Mouse (Mus musculus) lung, postnatal 10 days (tissue): Measurements from ENCODE around the gene Tmem123.

Source experiments
- DNase-seq: peaks from one replicate; pipeline ENCODE4 v3.0.0; 2021

Tmem123 gene

DNA sequence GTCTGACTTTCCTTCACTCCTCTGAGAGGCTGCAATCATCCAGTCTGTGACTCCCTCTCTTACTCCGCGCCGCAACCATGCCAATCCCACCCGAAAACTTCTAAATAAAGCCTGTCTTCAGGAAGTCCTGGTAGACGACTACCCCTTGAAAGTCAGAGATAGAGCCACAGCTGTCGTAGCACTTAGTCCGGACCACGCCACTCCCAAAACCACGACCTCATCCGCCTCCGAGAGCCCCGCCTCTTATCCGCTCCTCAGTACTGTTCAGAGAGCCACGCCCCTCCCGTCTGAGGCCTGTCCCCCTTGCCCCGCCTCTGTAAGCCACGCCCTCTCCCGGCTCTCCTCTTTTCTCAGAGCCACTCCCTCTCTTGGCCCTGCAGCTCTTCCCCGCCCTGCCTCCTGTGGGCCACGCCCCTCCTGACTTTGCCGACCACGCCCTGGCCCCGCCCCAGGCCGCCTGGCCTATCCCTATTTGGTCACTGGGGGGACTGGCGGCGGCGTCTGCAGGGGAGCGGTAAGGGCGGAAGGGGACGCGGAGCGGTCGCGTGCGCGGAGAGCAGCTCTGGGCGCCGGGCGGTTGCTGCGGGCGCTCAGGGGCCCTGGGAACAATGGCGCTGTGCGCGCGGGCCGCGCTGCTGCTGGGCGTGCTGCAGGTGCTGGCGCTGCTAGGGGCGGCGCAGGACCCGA, at the start of gene Tmem123:
TSS of gene Tmem123 (plus strand) at position 428 of the 687 bp plus-strand sequence.
- peak; percentile 100 for DNase-seq

DNA sequence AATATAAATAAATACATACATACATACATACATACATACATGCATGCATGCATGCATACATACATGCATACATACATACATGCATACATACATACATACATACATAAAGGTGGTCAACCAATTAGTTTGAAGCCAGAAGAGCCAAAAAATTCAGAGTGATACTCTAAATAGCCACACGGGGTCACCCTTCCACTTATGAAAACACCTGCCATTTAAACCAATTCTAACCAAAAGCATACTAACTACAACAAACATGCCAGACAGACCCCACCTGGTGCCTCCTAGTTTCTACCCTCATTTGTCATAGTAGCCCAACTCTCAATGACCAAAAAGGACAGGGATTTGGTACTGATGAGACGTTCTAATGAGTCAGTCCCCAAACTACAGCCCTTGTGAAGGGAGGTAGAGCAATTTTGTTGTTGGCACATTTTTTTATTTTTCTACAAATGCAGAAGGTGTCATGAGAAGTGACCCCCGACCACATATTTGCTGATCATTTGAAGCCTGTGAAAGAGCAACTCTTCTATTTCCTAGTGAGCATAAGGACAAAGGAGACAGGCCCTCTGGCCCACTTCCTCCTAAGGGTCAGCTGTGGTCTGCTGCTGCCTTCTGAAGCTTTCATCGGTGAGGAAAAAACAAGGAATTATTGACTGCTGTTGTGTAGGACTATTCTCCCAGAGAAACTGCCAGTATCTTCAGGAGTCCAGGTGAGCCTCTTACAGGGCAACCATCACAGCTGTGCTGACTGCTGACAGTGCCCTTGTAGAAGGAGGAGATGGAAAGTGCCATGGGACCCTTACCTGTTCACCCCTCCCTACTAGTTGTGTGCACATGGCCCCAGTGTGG, 49.6 kb upstream of the Tmem123 start:
- peak; percentile 55 for DNase-seq

DNA sequence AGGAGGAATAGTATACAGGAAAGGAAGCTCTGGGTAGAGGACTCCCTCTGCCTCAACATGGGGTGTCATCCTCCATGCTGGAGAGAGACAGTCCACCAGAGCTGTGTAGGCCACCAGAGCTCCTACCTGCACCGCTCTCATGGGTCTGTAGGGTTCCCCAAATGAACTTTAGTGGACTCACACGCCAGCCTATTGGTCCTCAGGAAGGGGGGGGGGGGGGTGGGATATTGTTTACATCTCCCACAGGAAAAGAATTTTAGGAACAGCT, 49.0 kb upstream of the Tmem123 start:
- DNase-seq: no peak

DNA sequence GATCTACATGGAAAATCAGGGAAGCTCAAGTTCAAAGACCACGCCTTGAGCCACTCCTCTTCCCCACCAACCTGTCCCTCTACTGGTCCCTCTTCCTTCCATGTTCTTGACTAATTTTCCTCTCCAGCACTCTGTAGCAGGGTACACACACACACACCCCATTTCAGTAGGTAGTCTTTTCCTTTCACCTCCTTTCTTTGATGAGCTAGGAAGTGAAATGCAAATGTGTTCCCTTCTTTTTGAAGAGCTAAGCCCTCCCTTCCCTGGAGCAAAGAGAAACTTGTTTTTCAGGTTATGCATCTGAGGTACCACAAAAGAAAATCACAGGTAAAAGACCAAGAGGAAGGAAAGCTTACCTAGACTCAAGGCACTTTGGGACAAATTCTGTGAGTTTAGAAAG, 42.3 kb upstream of the Tmem123 start:
- DNase-seq: no peak

DNA sequence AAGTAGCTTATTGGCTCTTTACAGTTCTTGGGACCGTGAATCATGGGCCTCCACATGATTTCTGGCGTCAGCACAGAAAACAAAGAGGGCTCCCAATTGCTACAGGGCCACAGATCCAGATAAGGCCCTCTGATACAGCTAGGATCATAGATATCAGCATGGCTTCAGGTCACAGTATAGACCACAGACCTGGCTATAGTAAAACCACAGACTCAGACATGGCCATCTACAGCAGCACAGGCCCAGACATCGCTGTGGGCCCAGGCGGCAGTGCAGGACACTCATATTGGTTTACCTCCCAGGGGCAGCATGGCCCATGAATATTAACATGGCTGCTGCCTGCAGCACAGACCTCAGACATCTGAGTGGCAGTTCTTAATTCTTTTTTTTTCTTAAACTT, 34.8 kb upstream of the Tmem123 start:
- no peak for DNase-seq

DNA sequence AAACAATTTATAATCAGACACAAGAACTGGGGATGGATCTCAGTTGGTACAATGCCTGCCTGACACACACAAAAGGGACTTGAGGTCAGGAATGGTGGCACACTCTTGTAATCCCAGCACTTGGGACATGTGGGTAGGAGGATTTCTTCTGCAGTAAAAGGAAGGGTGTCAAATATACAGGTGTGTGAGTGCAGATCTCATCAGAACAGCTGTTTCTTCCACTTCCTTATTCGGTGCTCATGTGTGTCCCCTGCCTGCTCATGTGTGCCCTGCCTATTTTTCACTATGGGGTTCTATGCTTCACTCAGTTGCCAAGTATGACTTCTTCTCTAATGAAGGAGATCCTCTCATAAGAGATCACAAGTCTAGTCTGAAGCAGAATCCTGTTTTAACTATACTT, 21.1 kb upstream of the Tmem123 start:
- DNase-seq: no peak

DNA sequence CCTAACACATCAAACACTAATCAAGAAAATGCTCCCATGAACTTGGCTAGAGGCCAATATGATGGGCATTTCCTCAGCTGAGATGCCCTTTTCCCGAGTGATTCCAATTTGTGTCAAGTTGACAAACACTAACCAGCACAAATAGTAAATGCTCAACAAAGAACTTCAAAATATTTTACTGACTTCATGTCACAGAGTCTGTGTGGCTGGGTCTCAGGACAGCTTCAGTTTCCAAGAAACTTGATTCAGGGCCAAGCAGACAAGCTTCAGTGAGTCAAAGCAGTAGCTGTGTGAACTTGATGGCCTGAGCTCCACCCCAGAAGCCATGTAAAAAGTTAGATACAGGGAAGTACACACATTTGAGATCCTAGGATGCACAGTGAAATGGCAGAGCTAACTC, 19.7 kb upstream of the Tmem123 start:
- no peak for DNase-seq

DNA sequence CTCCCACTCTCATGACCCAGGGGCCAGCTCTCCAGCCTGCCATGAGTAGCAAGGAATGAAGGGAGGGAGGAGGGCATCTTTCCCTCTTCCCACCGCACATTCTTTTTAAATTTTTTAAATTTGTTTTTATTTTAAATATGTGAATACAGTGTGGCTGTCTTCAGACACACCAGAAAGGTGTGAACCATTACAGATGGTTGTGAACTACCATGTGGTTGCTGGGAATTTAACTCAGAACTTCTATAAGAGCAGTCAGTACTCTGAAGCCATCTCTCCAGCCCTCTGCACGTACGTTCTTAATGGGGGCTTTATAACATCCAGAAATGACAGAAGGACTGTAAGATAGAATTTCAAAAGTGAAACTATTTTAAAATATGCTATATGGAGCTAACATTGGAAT, 15.0 kb upstream of the Tmem123 start:
- no peak for DNase-seq

DNA sequence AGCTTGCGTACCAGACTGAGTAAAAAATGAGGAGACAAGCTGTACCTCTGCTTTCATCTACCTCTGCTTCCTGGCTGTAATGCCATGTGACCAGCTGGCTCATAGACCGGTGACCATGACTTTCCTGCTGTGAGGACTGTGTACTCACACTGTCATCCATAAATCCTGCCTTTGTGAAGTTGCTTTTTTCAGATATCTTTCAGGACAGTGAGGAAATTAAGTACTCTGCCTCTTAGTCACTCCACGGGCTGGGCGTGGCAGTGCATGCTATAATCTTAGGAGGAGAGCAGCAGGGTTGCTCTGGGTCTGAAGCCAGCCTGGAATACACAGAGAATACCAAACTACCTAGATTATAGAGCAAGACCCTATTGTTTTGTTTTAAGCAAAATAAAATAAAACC, 14.3 kb upstream of the Tmem123 start:
- no peak for DNase-seq

DNA sequence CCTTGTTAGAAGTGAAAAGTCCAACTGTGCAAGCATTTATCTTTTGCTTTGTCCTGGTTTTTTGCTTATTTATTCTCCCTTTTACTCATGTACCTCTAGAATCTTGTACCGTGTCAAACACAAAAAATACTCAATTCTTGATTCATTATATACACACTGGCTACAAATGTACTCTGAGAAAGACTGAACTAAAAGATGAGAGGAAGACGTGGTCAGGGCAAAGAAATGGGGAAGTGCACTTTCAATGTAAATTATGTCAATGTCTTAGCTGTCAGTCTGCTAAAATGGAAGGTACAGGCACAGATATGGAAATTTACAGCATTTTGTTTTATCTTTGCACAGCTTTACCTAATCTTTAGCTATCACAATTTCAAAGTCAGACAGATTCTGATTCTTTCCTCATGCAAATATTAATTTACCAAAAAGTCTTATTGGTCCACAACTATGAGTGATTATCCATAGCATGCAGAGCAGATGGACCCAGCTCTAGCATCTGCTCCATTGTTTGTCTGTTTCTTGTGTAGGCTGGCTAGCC, 7.9 kb upstream of the Tmem123 start:
- DNase-seq: no peak

DNA sequence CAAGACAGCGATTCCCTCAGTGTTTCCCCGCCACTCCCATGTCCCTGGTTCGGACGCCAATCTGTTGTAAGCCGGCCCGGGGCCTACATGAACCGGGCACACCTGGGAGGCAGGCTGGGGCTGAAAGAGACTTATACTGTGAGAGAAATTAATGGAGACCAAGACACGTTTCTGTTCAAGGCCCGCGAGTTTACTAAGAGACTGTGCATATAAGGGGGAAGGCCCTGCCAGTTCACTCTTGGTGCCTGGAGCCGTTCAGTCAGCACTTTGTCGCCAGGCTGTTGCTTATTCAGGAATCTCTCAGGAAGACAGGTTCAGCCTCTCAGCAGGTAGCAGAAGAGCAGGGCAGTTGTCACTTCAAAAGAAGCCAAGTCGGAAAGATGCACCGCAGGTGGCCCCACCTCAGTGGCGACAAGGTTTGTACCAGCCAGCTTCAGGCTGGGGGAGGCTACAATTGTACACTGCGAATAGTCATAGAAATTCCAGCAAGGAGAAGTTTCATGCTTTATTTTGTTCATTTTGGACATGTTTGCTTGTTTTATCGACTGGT, 1.9 kb upstream of the Tmem123 start:
- DNase-seq: no peak

DNA sequence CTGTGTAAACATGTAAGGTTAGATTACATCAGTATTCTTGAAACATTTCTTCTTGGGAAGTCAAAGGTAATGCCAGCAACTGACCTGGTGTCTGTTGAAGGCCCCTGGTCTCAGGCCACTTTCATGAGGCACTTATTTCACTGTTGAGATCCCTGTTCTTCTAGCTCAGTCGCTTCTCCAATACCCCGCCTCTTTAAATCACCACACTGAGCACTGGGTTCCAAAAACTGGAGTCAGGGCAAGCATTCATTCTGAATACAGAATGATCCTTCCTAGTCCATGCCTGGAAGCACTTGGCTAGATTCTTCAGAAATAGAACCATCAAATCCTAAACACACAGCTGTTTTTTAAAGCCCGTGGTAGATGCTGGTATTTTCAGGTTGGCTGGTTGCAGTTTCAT, 1.1 kb upstream of the Tmem123 start:
- no peak for DNase-seq

DNA sequence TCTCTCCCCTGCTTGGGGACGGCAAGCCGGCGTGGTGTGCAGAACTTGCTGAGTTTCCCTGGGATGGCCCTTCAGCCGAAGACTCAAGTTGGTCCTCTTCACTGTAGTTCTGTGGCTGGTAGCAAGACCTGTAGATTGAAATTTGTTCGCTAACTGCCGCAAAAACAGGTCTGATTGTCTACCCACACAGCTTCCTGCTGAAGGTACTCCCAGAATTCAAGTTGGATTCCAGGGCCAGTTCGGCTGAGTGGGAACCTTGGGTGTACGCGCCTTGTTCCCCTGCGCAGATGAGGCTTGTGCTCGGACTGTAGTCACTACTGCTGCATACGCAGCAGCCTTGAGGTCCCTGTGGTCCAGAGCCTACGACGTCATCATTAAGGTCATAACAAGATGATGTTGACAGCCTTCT, 626 bp downstream of the Tmem123 start:
- DNase-seq: peak; percentile 42

DNA sequence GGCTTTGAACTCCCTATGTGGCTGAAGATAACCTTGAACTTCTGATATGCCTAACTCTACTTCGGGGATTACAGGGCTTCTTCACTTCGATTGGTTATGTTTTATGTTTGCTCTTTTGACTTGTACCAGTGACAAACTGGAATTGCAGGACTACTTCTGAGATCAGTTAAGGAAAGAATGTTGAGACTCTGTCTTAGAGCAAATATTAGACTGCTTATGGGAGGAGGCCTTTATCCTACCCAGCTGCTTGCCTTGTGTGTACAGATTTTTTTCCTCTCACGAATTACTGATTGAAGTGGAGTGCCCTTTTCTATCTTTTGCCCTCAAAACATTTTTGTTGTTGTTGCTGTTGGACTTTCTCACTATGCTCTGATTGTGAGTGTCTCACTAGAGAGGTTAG, 1.4 kb downstream of the Tmem123 start:
- DNase-seq: no peak

DNA sequence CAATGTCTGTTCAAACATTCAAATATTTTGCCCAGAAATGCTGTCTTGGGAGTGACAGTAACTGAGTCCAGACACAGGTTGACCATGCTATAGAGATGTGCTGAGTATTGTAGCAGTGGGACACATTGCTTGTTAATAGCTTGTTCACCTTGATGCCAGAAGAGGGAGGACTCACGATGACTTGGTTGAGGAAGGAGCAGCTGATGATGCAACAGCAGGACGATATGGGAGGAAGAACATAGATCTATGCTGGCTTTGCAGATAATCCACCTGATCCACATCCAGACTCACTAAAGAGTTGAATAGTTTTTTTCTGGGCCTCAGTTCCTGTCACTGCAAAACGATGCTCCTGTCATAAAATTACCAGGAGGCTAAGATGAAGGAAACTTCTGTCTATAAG, 2.7 kb downstream of the Tmem123 start:
- no peak for DNase-seq

DNA sequence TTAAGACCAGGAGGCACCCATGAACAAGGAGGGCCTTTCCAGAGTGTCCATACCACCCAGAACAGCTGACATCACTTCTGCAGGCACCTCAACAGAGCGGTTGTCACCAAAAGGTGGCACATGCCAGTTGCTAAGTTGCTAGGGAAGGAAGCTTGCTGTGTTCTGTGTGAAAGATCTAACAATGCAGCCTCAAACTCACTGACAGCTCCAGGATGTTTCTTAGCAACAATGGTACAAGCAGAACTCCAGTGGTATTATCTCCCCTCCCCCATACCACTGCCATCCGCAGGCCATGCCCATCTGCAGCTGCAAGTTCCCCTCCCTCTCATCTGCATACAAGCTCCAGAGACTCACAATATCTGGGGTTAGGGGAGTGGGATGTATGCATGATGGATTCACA, 3.7 kb downstream of the Tmem123 start:
- no peak for DNase-seq

DNA sequence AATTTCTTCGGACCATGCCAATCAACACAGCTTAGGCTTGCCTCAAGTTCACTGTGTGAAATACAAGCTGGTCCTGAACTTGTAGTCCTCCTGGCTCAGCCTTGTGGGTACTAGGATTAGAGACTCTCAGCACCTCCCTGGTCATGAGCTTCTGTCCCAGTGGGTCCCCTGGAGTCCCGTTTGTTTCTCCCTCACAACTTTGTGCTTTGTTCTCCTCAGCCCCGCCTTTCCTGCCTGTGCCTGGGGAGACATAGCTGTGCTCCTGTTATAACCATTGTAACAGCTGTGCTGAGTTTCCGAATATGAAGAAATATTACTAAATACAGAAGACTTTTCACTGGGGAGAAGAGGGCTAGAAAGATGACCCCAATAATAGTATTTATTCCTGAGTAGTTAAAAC, 5.2 kb downstream of the Tmem123 start:
- peak; percentile 37 for DNase-seq

DNA sequence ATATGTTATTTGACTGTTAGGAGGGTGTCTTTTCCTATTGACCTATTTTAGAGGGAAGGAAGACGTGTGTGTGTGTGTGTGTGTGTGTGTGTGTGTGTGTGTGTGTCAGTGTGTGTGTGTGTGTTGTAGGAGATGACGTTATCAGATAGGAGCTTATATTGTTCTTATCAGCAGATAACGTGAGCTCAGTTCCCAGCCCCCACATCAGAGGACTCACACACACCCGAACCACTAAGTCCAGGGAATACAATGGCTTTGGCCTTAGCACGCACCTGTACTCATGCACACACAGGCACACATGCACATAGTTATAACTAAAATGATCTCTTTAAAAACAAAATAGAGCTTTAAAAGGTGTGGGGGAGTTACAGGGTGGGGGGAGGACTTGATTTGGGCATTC, 5.7 kb downstream of the Tmem123 start:
- no peak for DNase-seq

DNA sequence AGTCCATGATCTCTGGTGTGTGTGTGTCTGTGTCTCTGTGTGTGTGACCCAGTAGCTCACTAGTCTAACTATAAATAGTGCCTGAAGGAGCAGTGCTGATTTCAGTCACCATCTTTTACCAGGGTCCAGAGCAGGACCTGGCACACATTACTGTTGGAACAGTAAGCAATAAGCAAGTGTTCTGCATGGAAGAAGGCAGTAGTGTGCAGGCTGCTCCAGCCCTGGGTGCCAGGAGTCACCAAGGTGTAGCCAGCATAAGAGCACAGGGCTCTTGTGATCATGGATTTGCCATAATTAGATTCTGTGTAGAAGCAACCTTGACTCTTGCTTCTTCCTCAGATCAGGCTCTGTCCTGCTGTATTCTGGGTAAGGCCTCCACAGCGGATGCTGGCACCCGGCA, 8.5 kb downstream of the Tmem123 start:
- DNase-seq: no peak

DNA sequence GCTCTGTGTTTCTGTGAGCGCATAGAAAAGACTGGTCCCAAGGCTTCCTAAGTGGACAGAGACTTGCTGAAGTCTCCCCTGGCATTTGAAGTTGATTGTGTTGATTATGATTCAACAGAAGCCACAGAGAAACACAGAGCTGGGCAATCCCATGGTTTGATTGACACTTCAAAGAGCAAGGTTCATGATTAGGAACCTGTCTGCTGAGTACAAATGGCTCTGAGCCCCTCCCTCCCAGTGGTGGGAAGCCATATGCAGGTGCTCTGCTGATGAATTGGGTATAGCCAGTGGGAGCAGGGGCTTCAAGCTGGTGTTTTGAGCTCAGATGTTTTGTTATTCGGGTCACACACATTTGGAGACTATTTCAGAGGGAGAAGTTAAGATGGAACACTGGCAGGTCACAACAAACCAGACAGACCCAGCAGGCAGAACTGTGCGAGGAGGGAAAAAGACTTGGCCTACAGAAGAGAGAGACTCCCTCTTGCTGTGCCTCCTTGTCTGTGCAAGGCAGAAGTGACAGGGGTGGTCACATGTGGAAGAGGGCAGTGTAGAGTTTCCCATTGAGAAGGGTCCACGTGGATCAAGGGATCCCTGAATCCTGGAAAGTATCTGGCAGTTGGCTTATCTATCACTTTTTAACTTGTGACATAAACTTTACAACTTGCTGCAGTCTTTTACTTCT, 9.1 kb downstream of the Tmem123 start:
- no peak for DNase-seq

DNA sequence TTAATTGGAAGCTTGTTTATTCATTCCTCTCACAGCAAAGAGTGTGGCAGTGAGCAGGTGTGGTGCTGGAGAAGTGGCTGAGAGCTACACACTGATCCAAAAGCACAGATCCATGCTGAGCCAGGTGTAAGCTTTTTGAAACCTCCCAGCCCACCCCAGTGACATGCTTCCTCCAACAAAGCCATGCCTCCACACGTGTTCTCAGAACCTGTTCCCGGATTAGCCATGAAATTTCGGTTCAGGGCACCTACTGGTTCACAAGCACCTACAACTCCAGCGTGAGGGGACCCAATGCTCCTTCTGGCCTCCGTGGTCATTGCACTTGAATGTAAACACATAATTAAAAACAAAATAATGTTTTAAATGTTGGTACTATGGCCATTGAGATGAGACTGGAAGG, 9.8 kb downstream of the Tmem123 start:
- DNase-seq: no peak

DNA sequence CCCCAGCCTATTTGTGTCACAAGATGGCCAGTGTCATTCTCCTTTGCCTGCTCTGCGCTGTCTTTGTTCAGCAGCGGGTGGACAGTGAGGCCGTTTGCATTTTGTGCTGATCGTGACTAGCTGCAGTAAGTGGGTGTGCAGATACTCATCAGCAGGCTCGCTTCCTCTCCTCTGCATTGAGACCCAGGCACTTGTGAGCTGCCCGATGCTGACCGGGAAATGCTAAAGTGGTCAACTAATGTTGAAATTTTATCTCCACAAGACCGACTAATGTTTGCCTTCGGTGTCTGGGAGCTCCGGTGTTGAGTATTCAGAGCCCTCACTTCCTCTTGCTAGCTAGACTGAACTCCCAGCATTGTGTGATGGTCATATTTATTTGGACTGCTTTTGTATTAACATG, 10.7 kb downstream of the Tmem123 start:
- DNase-seq: no peak

DNA sequence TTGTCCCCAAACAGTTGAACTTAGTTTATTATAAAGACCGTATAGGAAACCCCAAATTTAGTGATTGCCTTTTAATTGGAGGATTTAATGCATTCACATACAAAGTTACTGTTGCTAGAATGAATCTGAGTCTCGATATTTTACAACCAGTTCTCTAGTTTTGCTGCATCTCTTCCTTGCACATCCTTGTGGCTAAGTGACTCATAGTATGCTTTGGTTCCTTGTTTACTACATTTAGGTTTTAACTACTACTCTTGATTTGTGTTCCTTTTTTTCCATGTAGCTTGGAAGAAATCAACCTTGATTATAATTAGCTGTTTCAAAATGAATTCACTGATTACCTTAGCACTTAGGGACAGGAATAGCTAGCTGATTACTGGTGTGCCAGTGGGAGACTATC, 11.2 kb downstream of the Tmem123 start:
- DNase-seq: no peak

DNA sequence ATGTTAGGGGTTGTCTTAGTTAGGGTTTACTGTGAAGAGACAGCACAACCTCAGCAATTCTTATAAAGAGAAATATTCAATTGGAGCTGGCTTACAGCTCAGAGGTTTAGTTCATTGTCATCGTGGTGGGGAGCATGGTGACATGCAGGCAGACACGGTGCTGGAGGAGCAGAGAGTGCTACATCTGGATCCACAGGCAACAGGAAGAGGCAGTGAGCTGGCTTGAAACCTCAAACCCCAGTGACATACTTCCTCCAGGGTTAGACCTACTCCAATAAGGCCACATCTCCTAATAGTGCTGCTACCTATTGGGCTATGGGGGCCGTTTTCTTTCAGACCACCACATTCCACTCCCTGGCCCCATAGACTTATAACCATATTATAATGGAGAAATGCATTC, 12.1 kb downstream of the Tmem123 start:
- DNase-seq: no peak
